Mouse (Mus musculus) lung, postnatal 36 days (tissue): ENCODE measurements around the gene Apopt1.
A peak's percentile ranks its signal among the peaks of the same experiment; 100 is the strongest.

Experiments used
- DNase-seq: peaks from one replicate; pipeline ENCODE4 v3.0.0; 2022; ENCODE audit warnings: mixed read lengths

Gene Apopt1

DNA sequence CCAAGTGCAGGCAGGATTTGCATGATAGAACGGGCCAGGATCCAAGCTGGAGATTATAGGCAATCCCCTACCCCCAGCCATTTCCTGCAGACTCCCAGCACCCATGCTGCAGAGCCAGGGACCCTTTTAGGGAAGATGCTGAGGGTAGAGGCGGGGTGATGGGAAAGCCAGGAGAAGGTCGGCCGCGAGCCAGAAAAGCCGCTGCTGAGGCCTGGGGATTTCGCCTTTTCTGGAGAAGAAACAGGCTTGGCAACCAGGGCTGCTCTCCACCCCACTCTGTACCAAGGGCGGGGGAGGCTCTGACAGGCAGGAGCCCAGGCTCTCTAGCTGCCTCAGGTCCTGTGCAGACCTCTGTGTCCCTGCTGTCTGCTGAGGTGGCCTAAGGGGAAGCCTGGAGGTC, 31.8 kb upstream of the Apopt1 start:
- DNase-seq, result no peak

DNA sequence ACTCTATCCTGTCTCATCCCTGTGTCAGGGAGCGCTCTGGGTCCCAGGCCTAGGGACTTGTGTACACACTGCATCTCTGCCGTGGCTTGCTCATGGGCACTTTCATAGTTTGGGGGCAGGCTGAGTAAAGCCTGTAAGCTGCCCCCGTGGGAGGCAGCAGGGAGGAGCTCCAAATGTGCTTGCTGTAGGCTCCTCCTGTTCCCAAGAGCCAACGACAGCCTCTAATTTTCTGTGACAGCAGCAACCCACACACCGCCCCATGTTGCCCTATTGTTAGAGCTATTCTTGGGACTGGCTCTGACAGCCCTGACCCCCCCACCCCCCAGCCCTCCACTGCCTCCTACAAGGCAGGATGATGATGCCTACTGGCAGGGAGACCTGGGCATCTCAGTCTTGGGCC, 31.1 kb upstream of the Apopt1 start:
- DNase-seq, result no peak

DNA sequence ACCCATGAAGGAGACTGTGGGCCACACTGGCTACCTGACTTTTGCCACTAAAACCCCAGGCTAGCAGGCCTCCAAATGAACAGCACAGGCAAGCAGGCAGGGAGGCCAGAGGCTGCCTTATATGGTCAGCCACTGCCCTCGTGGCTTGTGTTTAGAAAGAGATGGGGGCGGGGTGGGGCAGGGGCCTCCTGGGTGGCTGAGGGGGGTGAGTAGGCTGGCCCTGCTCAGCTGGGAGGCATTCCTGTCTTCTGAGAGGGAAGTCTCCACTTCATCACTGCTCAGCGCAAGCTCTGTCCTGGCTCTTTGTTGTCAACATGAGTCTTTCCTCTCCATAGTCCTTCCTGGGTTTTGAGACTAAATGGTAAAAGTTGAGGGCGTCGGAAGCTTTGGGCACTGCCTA, 30.3 kb upstream of the Apopt1 start:
- DNase-seq, result no peak

DNA sequence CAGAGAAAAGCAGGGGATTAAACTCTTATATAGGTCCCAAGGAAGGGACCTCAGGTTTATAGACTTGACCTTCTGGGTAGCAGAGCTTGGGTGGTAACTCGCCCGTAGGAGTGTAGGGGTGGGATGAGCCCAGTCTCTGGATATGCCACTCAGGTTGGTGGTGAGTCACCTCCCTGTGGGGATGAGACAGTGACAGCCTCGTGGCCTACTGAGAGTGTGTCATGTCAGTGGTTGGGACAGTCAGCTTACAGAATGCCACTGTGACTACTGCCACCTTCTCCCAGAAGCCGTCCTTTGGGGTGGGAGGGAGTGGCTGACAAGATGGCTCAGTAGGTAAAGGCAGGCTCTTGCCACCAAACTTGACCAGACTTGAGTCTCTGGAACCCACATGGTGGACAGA, 26.7 kb upstream of the Apopt1 start:
- DNase-seq, result no peak

DNA sequence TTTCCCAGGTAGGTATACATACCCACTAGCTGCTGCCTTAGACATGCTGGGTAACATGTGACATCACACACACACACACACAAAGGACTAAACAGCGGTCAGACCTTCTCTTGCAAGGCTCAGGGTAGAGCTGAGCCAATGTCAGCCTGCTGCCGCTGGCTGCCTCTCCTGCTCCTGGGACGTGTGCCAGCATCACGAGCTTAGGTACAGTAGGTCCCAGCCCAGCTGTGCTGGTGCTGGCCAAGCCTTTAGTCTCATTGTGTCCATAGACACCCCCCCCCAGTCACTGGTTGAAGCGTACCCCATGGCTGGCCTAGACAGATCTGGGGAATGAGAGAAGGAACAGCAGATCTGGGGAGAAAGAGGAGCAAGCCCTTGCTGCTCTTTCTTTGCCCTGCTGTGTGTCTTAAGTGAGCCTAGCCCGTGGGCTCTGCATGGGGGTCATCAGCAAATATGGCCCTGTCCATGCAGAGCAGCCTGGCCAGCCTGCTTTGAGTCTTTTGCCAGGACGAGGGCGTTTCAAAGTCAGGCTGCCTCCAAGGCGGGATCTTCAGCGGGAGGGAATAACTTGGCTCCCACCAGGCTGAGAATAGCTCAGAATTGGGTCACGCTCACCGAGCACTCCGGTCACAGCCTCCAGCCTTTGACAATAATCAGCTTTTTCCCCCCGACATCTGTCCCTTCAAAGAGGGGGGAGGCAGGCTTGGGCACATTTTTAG, 25.6 kb upstream of the Apopt1 start:
- DNase-seq, result peak; percentile 71

DNA sequence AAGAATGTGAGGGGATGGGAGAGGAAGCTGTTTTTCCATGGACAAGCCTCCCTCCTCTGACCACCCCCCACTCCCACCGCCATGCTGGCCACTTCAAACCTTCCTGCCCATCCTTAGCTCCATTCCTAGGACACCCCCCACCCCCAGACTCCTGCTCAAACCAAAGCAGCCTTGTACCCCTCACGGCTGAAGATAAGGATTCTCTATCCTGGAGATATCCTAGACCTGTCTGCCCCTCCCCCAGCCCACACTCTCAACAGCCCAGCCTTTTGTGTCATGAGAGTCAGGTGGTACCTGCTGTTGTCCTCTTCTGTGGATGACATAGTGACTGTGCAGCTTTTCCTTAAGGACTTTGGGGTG, 25.0 kb upstream of the Apopt1 start:
- DNase-seq, result no peak

DNA sequence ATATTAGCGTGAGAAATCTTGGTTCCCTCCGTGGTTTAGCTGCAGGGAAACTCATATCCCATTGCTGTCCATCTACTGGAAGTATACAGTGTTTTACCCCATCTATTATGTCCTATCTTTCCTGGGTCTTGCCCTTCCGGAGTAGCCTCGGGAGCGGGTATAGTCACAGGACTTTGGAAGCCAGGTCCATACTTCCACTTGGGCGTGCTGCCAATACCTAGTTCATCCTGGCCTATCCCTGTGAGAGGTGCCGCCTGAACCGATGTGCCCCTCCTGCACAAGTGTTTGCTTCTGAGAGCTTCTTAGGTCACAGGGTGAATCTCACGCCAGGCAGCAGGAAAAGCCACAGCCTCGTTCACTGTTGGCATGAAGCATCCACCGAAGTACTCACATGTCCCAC, 23.6 kb upstream of the Apopt1 start:
- peak; percentile 50 for DNase-seq

DNA sequence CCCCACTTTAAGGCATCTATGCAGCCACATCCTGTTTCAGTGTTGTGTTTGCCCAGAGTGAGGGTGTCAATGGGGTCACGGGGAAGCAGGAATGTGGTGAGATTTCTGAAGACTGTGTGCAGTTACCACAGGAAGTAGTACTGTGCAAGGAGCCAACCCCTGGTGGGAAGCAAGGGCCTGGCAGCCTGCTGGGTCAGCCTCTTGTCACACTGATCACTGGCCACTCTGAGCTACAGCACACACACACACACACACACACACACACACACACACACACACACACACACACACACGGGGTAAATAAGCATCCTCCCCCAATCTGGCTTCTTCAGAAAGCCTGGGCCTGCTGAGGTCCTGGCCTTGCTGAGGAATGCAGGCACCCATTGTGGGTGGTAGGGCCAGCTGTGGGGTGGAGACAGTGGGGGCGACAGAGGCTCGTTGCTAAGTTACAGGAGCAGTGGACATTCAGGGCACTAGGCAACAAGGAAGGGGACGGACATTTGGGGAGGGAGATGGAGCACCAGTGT, 21.7 kb upstream of the Apopt1 start:
- DNase-seq, result peak; percentile 56

DNA sequence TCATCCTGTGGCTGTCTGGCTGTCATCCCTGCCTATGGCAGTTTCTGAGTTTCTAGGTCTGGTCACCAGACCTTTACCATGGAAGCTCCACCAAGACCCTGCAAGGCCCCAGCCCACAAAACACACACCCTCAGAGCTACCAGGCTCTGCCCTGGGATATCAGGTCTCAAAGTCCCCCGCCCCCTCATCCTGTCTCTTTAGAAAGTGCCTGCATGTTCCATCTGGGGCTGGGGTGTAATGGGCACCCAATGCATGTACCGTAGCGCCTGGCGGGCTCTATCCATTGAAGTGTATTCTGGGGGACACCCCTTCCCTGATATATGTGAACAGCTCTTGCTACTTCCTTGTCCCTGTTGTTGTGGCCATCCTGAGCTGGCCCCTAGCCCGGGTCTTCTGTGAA, 20.2 kb upstream of the Apopt1 start:
- DNase-seq, result no peak

DNA sequence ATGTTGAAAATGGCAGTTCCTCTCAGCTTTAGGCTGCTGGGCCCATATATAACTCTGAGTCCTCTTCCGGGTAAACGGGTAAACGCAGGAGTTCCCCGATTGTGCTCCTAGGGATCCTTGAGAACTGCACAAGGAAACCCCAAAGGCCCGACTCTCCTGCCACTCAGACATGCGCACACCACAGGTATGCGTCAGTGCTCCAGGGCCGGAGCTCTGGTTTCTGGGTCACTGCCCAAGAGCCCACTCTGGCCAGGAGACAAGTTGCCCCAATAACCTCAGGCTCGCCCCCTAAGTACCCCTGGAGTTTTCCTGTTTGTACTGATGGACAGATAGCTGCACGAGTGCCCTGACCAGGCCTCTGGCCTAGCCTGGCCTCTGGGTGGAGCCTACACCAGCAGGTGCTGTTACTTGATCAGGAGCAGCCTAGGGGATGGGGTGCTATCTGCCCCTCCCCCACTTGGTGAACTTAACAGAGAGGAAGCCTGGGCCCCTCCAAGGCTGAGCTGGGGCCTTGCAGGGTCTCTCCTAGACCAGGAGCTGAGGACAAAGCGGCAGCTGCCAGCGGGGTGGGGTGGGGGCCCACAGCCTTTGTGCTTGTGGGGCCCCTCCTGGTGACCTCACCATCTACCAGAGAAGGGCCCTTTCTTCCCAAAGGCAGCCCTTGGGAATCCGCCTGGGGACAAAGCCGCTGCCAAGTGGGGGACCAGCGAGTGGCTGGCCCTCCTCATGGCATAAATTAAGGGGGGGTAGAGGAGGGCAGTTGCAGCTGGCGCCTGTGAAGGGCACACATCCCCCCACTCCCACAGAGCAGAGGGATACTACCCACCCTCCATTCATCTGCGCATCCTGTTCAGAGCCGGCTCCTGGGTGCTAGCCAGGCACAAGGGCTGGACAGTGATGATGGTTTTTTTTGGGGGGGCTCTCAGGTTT, 19.5 kb upstream of the Apopt1 start:
- peak; percentile 45 for DNase-seq

DNA sequence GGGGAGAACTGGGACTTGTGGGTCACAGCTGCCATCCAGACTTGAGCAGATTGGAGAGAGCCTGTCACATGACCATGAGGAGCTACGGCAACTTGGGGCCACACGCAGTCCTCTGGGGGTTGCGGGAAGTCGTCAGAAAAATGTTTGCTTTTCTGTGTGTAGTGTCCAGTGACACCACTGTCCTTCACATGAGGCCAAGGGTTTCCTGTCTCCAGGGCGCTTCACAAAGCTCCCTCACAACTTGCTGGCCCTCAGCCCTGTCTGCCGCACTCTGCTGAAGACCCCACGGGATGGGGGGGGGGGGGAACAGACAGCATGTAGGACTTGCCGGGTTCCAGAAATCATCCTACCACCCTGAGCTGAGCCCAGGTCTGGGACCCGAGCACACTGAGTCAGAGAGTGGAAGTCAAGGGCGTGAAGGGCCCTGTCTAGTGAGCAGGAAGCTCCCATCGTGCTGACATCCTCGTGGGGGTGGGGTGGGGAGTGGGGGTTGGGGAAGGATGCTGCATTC, 18.7 kb upstream of the Apopt1 start:
- DNase-seq, result no peak

DNA sequence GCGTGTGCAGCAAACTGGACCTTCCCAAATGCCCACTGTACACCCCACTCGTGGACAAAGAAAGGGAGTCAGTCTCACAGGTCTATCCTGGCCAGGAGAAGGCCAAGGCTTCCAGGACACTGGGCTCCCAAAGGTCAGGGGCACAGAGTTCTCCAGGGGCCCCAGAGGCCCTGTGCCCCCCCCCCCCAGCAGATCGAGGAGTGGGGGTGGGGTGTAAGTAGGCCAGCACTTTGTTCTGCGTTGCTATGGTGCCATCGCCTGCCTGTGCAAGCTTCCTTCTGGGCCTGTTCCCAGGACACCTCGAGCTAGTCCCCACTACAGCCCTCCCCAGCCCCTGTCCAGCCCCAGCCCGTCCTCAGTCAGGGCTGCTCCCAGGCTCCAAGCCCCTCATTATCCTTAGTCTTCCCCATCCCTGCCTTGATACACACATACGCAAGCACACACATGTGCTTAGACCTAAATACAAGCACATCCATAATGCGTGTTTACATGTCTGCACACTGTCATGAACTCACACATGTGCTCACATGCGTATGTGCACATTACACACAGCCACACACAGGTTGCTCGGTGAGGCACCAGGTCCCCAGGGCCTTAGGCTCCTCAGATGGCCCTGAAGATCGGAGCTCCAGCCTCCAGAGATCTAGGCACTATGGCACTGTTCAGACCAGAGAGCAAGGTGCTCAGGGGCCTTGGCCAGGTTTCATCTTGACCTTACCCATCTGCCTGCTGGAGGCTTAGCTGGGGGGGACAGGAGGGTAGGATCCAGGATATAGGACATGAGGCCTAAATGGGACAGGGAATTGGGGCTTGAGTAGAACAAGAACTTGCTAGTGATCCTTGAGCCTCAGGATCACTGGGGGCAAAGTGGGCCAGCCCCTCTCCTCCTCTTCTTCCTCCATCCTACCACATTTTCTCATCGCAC, 17.9 kb upstream of the Apopt1 start:
- no peak for DNase-seq

DNA sequence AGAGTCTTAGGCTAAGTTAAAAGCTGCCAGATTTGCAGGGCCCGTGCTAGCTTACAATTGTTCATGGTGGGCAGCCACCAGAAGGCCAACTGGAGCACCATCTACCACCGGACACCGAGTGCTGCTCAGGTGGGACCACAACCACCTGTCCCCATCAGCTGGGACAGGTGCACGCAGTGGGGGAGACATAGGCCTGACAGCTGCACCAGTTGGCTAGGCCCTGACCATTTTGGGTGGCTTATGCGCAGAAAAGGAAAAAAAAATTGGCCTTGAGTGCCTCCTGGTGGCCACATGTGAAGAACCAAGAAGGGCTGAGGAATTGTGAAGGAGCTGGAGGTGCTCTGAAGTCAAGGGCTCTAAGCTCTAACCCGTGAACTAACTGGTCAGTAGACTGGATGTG, 16.8 kb upstream of the Apopt1 start:
- DNase-seq, result peak; percentile 81

DNA sequence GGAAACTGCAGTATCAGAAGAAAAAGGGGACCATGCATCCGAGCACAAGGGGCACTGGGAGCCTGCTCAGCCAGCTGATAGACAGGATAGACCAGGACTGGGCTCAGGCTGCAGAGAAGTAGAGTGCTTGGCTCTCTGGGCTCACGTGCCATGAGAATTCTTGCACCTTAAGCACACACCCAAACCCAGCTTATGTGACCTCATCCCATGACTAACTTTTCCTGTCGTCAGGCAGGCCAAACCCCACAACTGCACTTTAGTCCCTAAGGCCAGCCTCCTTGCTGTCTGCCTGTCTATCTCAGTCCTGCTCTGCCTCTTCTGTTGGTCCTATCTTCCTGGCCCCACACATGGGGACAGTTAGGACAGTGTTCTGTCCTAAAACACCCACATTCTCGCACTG, 15.4 kb upstream of the Apopt1 start:
- DNase-seq, result no peak

DNA sequence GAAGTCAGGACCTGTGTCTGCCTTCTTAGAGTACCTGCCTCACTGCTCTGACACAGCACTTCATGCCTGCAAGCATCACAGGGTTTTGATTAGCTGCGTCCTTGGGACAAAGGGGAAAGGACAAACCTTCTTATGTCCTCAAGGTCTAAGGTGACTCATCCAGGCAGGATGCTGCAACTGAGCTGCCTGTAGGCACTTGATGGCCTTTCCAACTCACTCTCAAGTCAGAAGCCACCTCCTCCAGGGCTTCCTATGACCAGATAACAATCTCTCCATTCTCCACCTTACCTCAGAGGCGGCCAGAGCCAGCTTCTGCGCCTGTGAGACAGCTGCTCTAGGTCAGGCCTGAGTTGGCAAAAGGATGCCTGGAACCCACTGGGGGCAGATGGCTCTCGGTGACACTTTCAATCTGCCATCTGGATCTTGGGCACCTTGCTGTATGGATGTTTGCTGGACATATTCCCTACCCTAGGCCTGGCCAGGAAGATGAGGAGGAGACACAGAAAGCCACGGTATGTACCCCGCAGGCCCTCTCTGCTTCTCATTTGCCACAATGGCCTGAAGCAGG, 14.6 kb upstream of the Apopt1 start:
- DNase-seq, result no peak

DNA sequence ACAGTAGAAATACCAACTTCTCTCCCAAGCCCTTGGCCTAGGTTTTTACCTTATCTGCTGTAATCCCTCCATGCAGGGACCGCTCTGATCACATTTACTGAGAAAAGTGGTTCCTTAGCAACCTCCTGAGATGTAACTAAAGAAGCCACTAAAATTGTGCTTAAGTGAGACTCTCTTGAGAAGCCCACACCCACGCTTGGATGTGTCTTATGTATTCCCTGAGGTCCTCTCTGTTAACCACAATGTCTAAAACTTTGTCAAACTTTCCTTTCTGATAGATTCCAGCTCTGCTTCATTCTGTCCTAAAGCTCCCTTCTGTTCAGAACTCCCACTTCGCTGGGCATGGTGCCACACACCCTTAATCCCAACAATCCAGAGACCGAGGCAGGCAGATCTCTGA, 13.5 kb upstream of the Apopt1 start:
- DNase-seq, result no peak

DNA sequence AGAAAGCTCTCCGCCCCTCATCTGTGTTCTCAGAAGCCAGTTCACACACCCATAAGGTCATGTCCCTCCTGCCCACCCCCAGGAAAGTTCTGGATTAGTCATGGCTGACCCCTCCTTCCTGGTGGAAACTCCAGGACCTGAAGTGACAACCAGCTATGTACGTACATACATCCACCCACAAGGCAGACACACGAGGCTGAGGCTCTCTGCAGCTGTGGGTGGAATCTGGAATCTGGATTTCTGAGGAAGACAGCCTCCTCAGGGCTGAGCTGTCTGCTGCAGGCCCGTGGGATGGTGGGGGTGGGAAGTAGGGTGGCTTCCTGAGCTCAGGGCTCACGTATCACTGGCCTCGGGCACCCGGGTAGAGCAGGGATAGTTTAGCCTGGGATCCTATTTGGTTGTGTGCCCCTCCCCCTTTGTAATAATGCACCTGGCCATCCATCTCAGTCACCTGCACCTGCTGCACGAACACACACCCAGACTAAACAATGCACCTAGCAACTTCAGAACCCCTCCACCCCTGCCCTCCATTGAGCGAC, 12.1 kb upstream of the Apopt1 start:
- DNase-seq, result no peak

DNA sequence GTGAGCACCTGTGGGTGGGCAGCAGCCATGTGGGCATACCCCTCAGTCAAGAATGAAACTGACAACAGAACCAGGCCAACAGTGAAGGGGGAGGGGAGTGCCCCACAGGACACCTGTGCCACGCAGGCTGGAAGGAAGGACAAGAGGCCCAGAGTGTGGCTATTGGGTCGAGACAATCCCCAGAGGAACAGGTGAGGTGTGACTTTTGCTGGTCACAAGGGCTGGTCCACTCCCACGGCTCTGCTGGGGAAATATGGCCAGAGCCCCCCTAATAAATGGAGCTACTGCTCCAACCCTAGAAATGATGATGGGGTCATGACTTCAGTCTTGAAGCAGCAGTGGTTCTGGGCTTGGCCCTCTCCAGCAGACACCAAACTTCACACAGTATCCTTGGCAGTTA, 9.8 kb upstream of the Apopt1 start:
- DNase-seq, result no peak

DNA sequence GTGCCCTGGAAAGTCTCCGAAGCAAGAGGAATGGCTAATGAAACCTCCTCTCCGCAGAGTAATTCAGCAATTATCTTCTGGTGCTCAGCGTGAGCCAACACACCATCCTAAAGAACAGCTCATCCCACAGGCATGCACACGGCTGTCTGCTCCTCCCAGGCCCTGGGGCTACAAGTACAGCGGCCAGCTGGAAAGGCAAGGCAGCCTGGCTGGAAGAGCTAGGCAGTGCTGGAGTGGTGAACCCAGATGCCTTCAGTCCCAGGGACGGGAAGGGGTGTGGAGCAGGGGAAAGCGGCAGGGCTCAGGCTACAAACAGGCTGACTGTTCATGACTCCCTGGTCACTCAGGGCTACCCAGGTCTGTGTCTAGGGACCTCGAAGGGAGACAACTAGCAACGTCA, 8.5 kb upstream of the Apopt1 start:
- peak; percentile 64 for DNase-seq

DNA sequence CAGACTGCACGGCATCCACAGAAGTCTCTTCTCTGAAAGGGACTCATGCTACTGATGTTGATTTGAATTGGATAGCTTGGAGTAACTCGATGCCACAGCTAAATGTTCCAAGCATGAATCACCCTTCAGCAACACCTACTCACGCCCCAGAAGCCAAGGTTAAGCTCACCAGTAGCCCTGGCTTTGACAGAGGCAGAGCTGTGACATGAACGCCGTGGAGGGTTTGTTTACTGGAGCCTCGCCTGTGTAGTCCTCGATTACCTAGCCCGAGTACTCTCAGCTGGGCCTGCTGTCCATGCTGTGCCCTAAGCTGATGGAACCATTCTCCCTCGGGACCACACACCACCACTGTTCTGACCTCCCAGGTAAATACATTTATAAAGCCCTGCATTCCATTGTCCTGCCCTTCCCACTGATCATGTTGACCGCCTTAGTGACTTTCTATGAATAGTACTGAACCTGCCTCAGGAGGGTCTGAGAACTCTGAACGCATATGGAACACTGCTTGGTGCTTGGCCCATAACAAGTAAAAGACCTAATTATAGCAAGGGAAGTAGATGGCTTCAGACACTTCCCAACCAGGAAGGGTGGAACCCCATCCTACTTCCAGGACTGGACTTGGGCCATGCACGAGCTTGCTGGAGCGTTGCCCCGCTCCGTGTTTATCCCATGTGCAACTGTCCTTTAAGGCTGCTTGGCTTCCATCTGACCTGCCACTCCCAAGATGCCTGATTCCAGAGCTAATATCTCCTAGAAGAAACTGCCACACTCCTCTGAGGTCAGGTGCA, 7.7 kb upstream of the Apopt1 start:
- DNase-seq, result peak; percentile 93

DNA sequence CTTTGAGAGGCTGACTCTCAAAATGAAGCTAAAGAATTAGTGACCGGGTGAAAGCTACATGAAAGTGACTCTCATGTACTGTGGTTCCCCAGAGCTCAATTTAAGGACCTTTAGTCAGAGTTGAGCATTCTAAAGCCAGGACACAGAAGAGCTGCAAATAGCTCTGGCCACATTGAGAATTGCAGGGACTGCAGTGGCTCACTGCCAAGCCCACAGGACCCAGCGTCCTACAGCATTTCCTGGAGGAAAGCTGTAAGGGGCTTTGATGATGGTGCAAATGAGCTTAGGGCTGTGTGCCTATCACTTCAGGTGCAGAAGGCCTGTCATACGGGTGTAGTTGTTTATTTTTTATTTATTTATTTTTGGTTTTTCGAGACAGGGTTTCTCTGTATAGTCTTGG, 4.9 kb upstream of the Apopt1 start:
- no peak for DNase-seq
